Mouse (Mus musculus): ENCODE data around the gene Prdx1. TPM values are rescaled to one million over a fixed set of nuclear protein-coding genes. Genes with fewer than 3 reads are reported as not detected.

The Prdx1 gene
- 171 and 207 TPM in 2 replicates for total RNA-seq (2014; rRNA removed)
- 546 and 551 TPM in 2 replicates for polyA plus RNA-seq (2015; fragmentation: Nextera tagmentation; extraction: Ambion mirVana)

GRCm38 (mm10) chr4:116685402-116686061 lies at the start of gene Prdx1:
Prdx1 (plus strand) TSS chr4:116685544.
- peak; percentile 91 for DNase-seq (ENCODE audit: low spot score)
- H3K9me3 ChIP-seq (ENCODE audit: low read length), result no peaks in the 10 kb centered on the region
- no peaks in the 10 kb centered on the region for H3K36me3 ChIP-seq (ENCODE audit: insufficient read depth, low read length)
- peak within 1 kb of the TSS; percentile 59 for H3K4me3 ChIP-seq (ENCODE audit: low read depth, low read length)
- peak; percentile 98 for ATAC-seq (ENCODE audit: low FRiP score)
- H3K27ac ChIP-seq (ENCODE audit: low read depth, low read length), result peak within 1 kb of the TSS; percentile 85
- peak; percentile 89 for TF ChIP-seq CTCF (IDR thresholded peaks at IDR 0.05)
- H3K4me2 ChIP-seq (ENCODE audit: low read depth, low read length, poor library complexity, severe bottlenecking), result peak within 1 kb of the TSS; percentile 63
- WGBS, result under 1% methylated on average over 56 of the region's 56 CpGs
- H3K4me1 ChIP-seq (ENCODE audit: insufficient read depth, low read length), result peaks cover 3% of the 10 kb centered on the region; the same call in 1 of the 2 replicates
- H3K9ac ChIP-seq (replicated peaks; ENCODE audit: low read length, poor library complexity, severe bottlenecking), result peak within 1 kb of the TSS; percentile 69
- no peaks in the 10 kb centered on the region for H3K27me3 ChIP-seq (ENCODE audit: insufficient read depth, low read length)

GRCm38 (mm10) chr4:116638821-116639220 lies 46.5 kb upstream of the Prdx1 start:
- no peak overlapping the region for H3K4me2 ChIP-seq (ENCODE audit: low read depth, low read length, poor library complexity, severe bottlenecking)
- H3K4me1 ChIP-seq (ENCODE audit: insufficient read depth, low read length), result no peaks in the 10 kb centered on the region
- no peak overlapping the region for H3K9ac ChIP-seq (replicated peaks; ENCODE audit: low read length, poor library complexity, severe bottlenecking)
- H3K4me3 ChIP-seq (ENCODE audit: low read depth, low read length), result no peak overlapping the region
- no peak overlapping the region for H3K27ac ChIP-seq (ENCODE audit: low read depth, low read length)
- no peak for TF ChIP-seq CTCF (IDR thresholded peaks at IDR 0.05)
- no peaks in the 10 kb centered on the region for H3K27me3 ChIP-seq (ENCODE audit: insufficient read depth, low read length)
- H3K36me3 ChIP-seq (ENCODE audit: insufficient read depth, low read length), result peaks cover 32% of the 10 kb centered on the region
- no peak for ATAC-seq (ENCODE audit: low FRiP score)
- DNase-seq (ENCODE audit: low spot score), result no peak
- H3K9me3 ChIP-seq (ENCODE audit: low read length), result no peaks in the 10 kb centered on the region
- 98% methylated on average over 6 of the region's 6 CpGs for WGBS

DNA sequence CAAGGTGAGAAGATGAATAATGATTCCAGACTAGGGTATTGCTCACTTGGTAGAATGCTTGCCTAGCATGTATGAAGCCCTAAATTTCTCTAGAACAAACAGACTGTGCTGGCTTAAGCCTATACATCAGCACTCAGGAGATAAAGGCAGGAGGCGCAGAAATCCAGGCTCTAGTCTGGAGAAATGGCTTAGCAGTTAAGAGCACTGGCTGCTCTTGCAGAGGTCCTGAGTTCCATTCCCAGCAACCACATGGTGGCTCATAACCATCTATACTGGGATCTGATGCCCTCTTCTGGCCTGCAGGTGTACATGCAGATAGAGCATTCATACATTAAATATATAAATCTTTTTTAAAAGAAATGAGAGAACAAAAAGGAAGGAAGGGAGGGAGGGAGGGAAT lies 43.3 kb upstream of the Prdx1 start:
- WGBS, result 92% methylated on average over 1 of the region's 1 CpGs
- H3K4me2 ChIP-seq (ENCODE audit: low read depth, low read length, poor library complexity, severe bottlenecking), result no peak overlapping the region
- no peaks in the 10 kb centered on the region for H3K9me3 ChIP-seq (ENCODE audit: low read length)
- peak; percentile 46 for TF ChIP-seq CTCF (IDR thresholded peaks at IDR 0.05)
- H3K9ac ChIP-seq (replicated peaks; ENCODE audit: low read length, poor library complexity, severe bottlenecking), result no peak overlapping the region
- no peak for DNase-seq (ENCODE audit: low spot score)
- H3K27ac ChIP-seq (ENCODE audit: low read depth, low read length), result no peak overlapping the region
- no peak for ATAC-seq (ENCODE audit: low FRiP score)
- no peaks in the 10 kb centered on the region for H3K27me3 ChIP-seq (ENCODE audit: insufficient read depth, low read length)
- no peak overlapping the region for H3K4me3 ChIP-seq (ENCODE audit: low read depth, low read length)
- peaks cover 26% of the 10 kb centered on the region for H3K36me3 ChIP-seq (ENCODE audit: insufficient read depth, low read length)
- H3K4me1 ChIP-seq (ENCODE audit: insufficient read depth, low read length), result no peaks in the 10 kb centered on the region; the same call in 1 of the 2 replicates

DNA sequence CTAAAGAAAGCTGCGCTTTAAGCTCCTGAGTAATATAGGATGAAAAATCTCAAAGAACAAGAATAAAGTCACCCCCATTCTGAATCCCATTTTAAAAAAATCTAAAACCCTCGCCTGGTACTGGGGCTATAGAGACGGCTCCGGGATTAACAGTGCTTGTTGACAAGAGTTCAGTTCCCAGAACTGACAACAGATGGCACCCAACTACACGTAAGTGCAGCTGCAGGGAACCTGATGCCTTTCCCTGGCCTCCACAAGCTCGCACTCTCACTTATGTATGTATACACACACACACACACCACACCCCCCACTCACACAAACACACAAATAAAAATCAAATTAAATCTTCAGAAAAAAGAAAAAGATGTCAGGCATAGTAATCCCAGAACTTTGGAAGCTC lies 41.0 kb upstream of the Prdx1 start:
- Histone ChIP-seq H3K9me3 (ENCODE audit: low read length) (no peaks in the 10 kb centered on the region), H3K27me3 (ENCODE audit: insufficient read depth, low read length) (no peaks in the 10 kb centered on the region), H3K9ac (replicated peaks; ENCODE audit: low read length, poor library complexity, severe bottlenecking) (no peak overlapping the region), H3K4me1 (ENCODE audit: insufficient read depth, low read length) (no peaks in the 10 kb centered on the region; the same call in 1 of the 2 replicates), H3K27ac (ENCODE audit: low read depth, low read length) (no peak overlapping the region), H3K4me3 (ENCODE audit: low read depth, low read length) (no peak overlapping the region), H3K4me2 (ENCODE audit: low read depth, low read length, poor library complexity, severe bottlenecking) (no peak overlapping the region), H3K36me3 (ENCODE audit: insufficient read depth, low read length) (peaks cover 21% of the 10 kb centered on the region)
- DNase-seq (ENCODE audit: low spot score), result peak; percentile 64
- ATAC-seq (ENCODE audit: low FRiP score), result no peak
- peak; percentile 57 for TF ChIP-seq CTCF (IDR thresholded peaks at IDR 0.05)
- 47% methylated on average over 6 of the region's 6 CpGs for WGBS

DNA sequence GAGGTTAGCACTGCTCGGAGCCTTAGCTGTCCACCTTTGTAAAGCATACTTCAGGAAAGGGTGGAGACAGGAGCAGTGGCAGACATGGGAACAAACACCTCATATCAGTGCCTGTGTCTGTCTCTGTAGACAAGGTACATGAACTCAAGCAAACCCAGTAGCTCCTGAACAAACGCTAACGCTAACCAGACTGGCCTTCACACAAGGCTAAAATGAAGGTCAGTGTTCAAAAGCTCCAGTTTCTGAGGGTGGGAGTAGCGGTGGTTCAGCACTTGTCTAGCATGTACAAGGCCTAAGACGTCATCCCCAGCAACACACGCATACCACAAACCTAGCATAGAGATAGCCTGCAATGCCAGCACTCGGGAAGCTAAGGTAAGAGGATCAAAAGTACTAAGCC lies 39.7 kb upstream of the Prdx1 start:
- WGBS, result 88% methylated on average over 7 of the region's 7 CpGs
- DNase-seq (ENCODE audit: low spot score) (no peak), ATAC-seq (ENCODE audit: low FRiP score) (no peak)
- Histone ChIP-seq H3K27me3 (ENCODE audit: insufficient read depth, low read length) (no peaks in the 10 kb centered on the region), H3K4me1 (ENCODE audit: insufficient read depth, low read length) (peaks cover 4% of the 10 kb centered on the region), H3K9me3 (ENCODE audit: low read length) (no peaks in the 10 kb centered on the region), H3K36me3 (ENCODE audit: insufficient read depth, low read length) (peaks cover 12% of the 10 kb centered on the region; the same call in 1 of the 2 replicates), H3K4me3 (ENCODE audit: low read depth, low read length) (no peak overlapping the region), H3K4me2 (ENCODE audit: low read depth, low read length, poor library complexity, severe bottlenecking) (no peak overlapping the region), H3K27ac (ENCODE audit: low read depth, low read length) (no peak overlapping the region), H3K9ac (replicated peaks; ENCODE audit: low read length, poor library complexity, severe bottlenecking) (no peak overlapping the region)
- no peak for TF ChIP-seq CTCF (IDR thresholded peaks at IDR 0.05)

GRCm38 (mm10) chr4:116649411-116649810 lies 35.9 kb upstream of the Prdx1 start:
- H3K4me2 ChIP-seq (ENCODE audit: low read depth, low read length, poor library complexity, severe bottlenecking), result peak overlapping the region; percentile 4; the same call in 1 of the 2 replicates
- H3K4me3 ChIP-seq (ENCODE audit: low read depth, low read length), result no peak overlapping the region; the same call in 1 of the 2 replicates
- no peak overlapping the region for H3K27ac ChIP-seq (ENCODE audit: low read depth, low read length)
- no peaks in the 10 kb centered on the region for H3K27me3 ChIP-seq (ENCODE audit: insufficient read depth, low read length)
- DNase-seq (ENCODE audit: low spot score), result no peak
- WGBS, result 97% methylated on average over 2 of the region's 2 CpGs
- peaks cover 4% of the 10 kb centered on the region for H3K4me1 ChIP-seq (ENCODE audit: insufficient read depth, low read length)
- no peak overlapping the region for H3K9ac ChIP-seq (replicated peaks; ENCODE audit: low read length, poor library complexity, severe bottlenecking)
- H3K9me3 ChIP-seq (ENCODE audit: low read length), result no peaks in the 10 kb centered on the region
- ATAC-seq (ENCODE audit: low FRiP score), result no peak
- H3K36me3 ChIP-seq (ENCODE audit: insufficient read depth, low read length), result peaks cover 4% of the 10 kb centered on the region; the same call in 1 of the 2 replicates
- no peak for TF ChIP-seq CTCF (IDR thresholded peaks at IDR 0.05)
